Mouse (Mus musculus) liver, embryonic 14 days (tissue): ENCODE results near the gene Fndc5. TPM values are rescaled to one million over a fixed set of nuclear protein-coding genes. Genes with fewer than 3 reads are reported as not detected.

Experiments
- polyA plus RNA-seq: library from polyadenylated mRNA; depleted of rRNA; stranded (reverse); fragments of >200 nt; gene quantifications from 2 replicates; pipeline ENCODE4 v1.2.3, GENCODE M21; 2012; rRNA removed

Gene Fndc5
- polyA plus RNA-seq, result 0.61 and 1.0 TPM in 2 replicates

DNA sequence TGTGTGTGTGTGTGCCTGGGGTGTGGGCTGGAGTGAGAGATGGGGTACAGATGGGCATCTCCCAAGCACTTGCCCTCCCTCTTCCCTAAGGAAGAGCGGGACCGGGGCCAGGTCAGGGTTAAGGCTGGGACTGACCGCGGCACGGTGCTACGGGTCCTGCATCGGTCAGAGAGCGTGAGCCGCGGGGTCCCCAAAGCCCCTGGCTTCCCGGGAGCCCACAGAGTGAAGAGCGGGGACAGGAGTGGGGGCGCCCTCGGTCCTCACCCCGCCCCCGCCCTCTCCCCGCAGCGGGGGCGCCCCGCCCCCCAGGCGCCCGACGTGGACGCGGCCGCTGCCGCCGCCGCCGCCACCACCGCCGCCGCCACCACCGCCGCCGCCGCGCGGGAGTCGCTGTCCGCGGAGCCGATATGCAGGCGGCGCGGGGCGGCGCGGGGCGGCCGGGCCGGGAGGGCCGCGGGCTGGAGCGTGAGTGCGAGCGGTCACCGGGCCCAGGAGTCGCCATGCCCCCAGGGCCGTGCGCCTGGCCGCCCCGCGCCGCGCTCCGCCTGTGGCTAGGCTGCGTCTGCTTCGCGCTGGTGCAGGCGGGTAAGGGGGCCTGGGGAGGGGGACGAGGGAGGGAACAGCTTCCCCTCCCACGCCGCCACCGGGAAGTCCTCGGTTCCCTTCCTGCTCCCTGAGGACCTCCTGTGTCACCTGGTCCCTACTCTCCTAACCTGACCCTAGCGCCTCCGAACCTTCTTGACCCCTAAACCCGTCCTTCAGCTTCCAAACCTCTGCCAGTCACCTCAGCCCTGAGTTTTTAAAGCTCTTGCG lies at the start of gene Fndc5:
TSS of gene Fndc5 (plus strand) at position 421 of the 813 bp plus-strand sequence.

DNA sequence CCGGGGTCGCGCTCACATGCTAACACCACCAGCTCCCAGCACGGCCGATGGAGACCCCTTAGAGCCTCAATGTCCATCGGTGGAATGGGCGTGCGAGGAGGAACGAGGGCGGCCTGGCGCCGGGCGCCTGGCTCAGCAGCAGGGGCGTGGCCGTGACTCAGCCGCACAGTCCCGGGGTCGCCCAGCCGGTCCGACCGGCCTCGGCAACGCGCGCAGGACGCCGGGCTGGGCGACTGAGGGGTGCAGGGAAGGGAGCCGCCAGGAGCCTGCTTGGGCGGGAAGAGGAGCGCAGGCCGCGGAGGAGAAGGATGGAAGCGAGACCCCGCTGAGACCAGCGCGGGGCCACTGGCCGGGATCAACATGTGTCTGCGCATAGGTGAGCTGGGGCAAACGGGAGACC lies 31.4 kb upstream of the Fndc5 start, which contains the start of gene Tmem54:
TSS of gene Tmem54 (plus strand) at position 193 of the 400 bp plus-strand sequence.

DNA sequence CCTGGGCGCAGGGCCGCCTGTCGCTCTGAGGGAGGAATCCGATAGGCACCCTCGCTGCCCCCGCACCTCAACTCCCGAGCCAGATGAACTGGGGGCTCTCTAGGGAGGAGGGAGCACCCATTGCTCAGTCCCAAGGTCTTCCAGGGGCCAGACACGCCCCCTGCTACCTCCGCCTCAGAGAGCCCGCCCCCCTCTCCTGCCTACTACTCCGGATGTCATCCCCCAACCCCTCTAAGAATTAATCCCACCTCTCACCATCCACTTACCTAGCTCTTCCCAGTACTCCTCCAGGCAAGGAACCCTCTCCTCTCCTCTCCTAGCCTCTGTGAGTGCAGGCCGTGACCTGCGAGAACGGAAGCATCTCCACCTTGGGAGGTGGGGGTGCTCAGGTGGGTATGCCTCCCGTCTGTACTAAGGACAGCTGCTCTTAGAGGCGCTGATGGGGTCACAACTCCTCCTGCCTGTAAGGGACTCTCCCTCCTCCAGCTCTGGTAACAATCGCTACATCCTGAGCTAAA lies 15.2 kb upstream of the Fndc5 start, which contains the start of gene Hpca:
TSS of gene Hpca (minus strand) at position 468 of the 518 bp plus-strand sequence.

DNA sequence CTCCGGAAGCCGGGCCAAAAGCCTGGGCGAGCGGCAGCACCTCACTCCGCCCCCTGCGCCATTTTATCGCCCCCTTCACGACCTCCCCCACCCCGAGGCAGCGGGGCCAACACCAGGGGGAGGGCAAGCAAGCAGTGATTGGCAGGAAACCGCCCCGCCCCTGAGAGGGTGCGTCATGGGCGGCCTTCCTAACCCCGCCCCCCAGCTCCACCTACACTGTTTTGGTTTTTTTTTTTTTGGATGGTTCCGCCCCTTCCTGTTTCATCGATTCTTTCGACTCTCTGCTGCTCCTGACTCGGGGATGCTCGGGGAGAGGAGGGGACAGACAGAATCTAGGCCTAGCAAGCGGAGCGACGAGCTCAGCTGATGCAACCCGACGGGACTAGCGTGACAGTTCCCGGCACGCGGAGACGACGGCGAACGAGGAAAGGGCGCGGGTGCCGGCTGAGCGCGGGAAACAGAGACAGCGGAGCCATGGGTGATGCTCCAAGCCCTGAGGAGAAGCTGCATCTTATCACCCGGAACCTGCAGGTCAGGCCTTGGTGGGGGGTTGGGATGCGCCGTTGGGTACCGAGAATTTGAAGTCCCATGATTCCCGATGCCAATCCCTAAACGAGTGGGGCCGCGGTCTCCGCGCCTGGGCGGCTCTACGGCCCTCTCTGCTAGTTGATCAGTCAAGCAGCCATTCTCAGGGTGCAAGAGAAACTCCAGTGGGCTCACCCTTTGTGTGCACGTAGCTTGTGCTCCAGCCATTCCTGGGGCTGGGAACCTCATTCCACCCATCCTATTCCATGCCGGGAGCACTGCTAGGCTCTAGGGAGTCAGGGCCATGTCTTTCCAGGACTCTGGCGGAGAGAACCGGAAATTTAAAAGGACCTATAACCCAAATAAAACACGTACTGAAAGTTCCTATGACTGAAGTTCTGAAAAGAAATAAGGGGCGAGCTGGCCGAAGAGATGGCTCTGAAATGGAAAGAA lies 53.0 kb downstream of the Fndc5 start, which contains the start of the genes S100pbp and Yars:
TSS of gene S100pbp (minus strand) at position 186 of the 978 bp plus-strand sequence.
TSS of gene Yars (plus strand) at position 219 of the 978 bp plus-strand sequence.

Other genes starting within 250 kb of the Fndc5 start
- 0.41 and 0.49 TPM in 2 replicates for gene Azin2, start 174.6 kb upstream of the Fndc5 start, polyA plus RNA-seq
- gene Ak2, start 145.0 kb upstream of the Fndc5 start, polyA plus RNA-seq, result 71.5 and 78.3 TPM in 2 replicates
- 12.0 and 12.8 TPM in 2 replicates for gene Rnf19b, start 78.7 kb upstream of the Fndc5 start, polyA plus RNA-seq
- 0.96 and 1.0 TPM in 2 replicates for gene Tmem54, start 31.5 kb upstream of the Fndc5 start, polyA plus RNA-seq
- gene Hpca, start 15.0 kb upstream of the Fndc5 start, polyA plus RNA-seq, result 2.1 and 2.2 TPM in 2 replicates
- 11.2 and 14.0 TPM in 2 replicates for gene S100pbp, start 52.7 kb downstream of the Fndc5 start, polyA plus RNA-seq
- gene Yars, start 52.8 kb downstream of the Fndc5 start, polyA plus RNA-seq, result 32.6 TPM in 2 replicates
- gene C77080, start 124.4 kb downstream of the Fndc5 start, polyA plus RNA-seq, result 0.93 and 1.1 TPM in 2 replicates
- gene Sync, start 150.6 kb downstream of the Fndc5 start, polyA plus RNA-seq, result 0.03 and 0.11 TPM in 2 replicates
- 57.7 and 70.3 TPM in 2 replicates for gene Rbbp4, start 198.4 kb downstream of the Fndc5 start, polyA plus RNA-seq
- 27.2 and 29.5 TPM in 2 replicates for gene Zbtb8os, start 198.7 kb downstream of the Fndc5 start, polyA plus RNA-seq
- gene Zbtb8a, start 241.1 kb downstream of the Fndc5 start, polyA plus RNA-seq, result 1.9 and 2.2 TPM in 2 replicates